ENCODE assay signal across 25 mouse cellular contexts in genomic region chr9:99703711-99704110, GRCm38 (mm10). TPM values are rescaled to one million over a fixed set of nuclear protein-coding genes. Genes with fewer than 3 reads are reported as not detected.
"Had no signal": no experiment of that assay in that cellular context is flagged by ENCODE, and none has a peak within 500 bp of the region (broad histone marks: within the 10 kb centered on the region; RNA-seq: fewer than 3 reads in every experiment).

No protein-coding gene starts in this region.

- H3K4me3 ChIP-seq: layer of hippocampus, adult 2 months; limb, embryonic 10.5 days; limb, embryonic 13.5 days; liver, embryonic 12.5 days; liver, embryonic 15.5 days had no signal

- H3K9ac ChIP-seq: limb, embryonic 13.5 days; liver, embryonic 12.5 days; liver, embryonic 15.5 days had no signal

- H3K4me1 ChIP-seq: limb, embryonic 10.5 days; limb, embryonic 13.5 days; liver, embryonic 12.5 days; liver, embryonic 15.5 days had no signal

- H3K27me3 ChIP-seq: limb, embryonic 13.5 days; liver, embryonic 12.5 days; liver, embryonic 15.5 days had no signal

- ATAC-seq: inflammation-experienced regulatory T-cells, adult 6 months; liver, embryonic 12.5 days had no signal

- H3K9me3 ChIP-seq: limb, embryonic 10.5 days; limb, embryonic 13.5 days; liver, embryonic 12.5 days; liver, embryonic 15.5 days had no signal

- H3K4me2 ChIP-seq: limb, embryonic 13.5 days; liver, embryonic 12.5 days; liver, embryonic 15.5 days; midbrain, embryonic 11.5 days had no signal

- H3K36me3 ChIP-seq: limb, embryonic 10.5 days; limb, embryonic 13.5 days; liver, embryonic 12.5 days; liver, embryonic 15.5 days had no signal

- H3K27ac ChIP-seq: layer of hippocampus, adult 2 months; limb, embryonic 10.5 days; limb, embryonic 13.5 days; liver, embryonic 12.5 days; liver, embryonic 15.5 days had no signal

- DNase-seq: kidney, adult 18-20 months; kidney, adult 9 months; kidney, postnatal 14 days; kidney, postnatal 4 days; layer of hippocampus, adult 9-11 months; liver; midbrain, embryonic 14.5 days; thymus, postnatal 25 days had no signal

RNA-seq across cellular contexts. Expression of gene Cldn18, which starts 13.4 kb away (rescaled TPM):
- total RNA-seq: layer of hippocampus, adult 2 months; layer of hippocampus, postnatal 25 days; left cerebral cortex, adult 18-20 months; left cerebral cortex, postnatal 25 days; megakaryocyte progenitor cell, adult 5-6 weeks; megakaryocyte-erythroid progenitor cell, adult 5-6 weeks; midbrain, postnatal 0 days had no signal
- polyA plus RNA-seq: inflammation-experienced regulatory T-cells, adult 6 months; limb, embryonic 10.5 days; limb, embryonic 13.5 days; liver, embryonic 12.5 days; midbrain, embryonic 11.5 days; midbrain, embryonic 14.5 days; midbrain, postnatal 0 days; neural tube, embryonic 11.5 days; neural tube, embryonic 14.5 days; spleen, adult 2 months; thymus, postnatal 0 days had no signal
